Comparison of ENCODE assay signal across 10 mouse cellular contexts in the genomic region with DNA sequence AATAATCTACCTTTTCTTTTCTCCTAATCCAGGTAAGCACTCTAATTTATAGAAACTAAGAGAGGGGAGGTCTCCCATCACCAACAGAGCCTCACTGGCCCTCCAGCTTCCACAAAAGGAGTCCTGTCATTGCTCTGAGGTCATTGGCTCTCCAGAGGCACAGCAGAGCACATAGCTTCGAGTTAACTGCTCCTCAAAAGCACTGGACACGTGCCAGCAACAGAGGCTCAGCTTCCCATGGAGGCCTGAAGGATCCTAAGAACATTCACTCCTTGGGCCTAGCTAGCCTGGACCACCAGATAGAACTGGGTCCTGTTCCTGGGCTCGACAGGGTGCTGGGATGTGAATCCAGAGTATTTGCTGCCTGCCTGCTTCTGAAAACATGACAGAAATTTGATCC. TPM values are rescaled to one million over a fixed set of nuclear protein-coding genes. Genes with fewer than 3 reads are reported as not detected.
DNase-seq lines count a peak whose midpoint lies in the region; ATAC-seq and TF ChIP-seq lines count a peak whose summit lies in the region.
"Had no signal": no experiment of that assay in that cellular context is flagged by ENCODE, and none has a peak within 500 bp of the region (broad histone marks: within the 10 kb centered on the region; RNA-seq: fewer than 3 reads in every experiment).

No protein-coding gene starts in this region.

- peaks cover 45% of the 10 kb centered on the region for H3K4me1 ChIP-seq in neural tube, embryonic 15.5 days

- intact Hi-C loops in gastrocnemius, adult 2 months (cut with DNase I) = no loop called here
- intact Hi-C loops in heart, postnatal 14 days (cut with DNase I) = no loop called here

- no peak overlapping the region for H3K4me3 ChIP-seq in gastrocnemius, adult 2 months
- no peak overlapping the region for H3K4me3 ChIP-seq in neural tube, embryonic 15.5 days (replicated peaks)
- H3K4me3 ChIP-seq: embryonic facial prominence, embryonic 13.5 days had no signal

- H3K27ac ChIP-seq in gastrocnemius, adult 2 months = peak overlapping the region; percentile 2; the same call in 1 of the 2 replicates
- H3K27ac ChIP-seq in neural tube, embryonic 15.5 days (replicated peaks) = peak overlapping the region; percentile 45; the same call in 1 of the 2 replicates
- H3K27ac ChIP-seq: embryonic facial prominence, embryonic 13.5 days; liver, embryonic 14.5 days had no signal

- DNase-seq in gastrocnemius, adult 2 months = peak; percentile 57
- no peak for DNase-seq in gastrocnemius, postnatal 25 days
- peak; percentile 59 for DNase-seq in retina, postnatal 1 day
- DNase-seq in retina, embryonic 14.5 days (ENCODE audit: low spot score) = no peak
- DNase-seq in heart, postnatal 14 days = peak; percentile 48 to 51
- no peak for DNase-seq in urinary bladder, postnatal 10 days (ENCODE audit: low spot score)
- DNase-seq in frontal cortex, postnatal 25 days (ENCODE audit: low spot score in 2 of 2) = no peak

- no peak overlapping the region for H3K9ac ChIP-seq in neural tube, embryonic 15.5 days (replicated peaks)
- H3K9ac ChIP-seq: liver, embryonic 14.5 days had no signal

- no peak for ATAC-seq in neural tube, embryonic 15.5 days (ENCODE audit: low FRiP score)

- H3K4me2 ChIP-seq in neural tube, embryonic 15.5 days = no peak overlapping the region
- H3K4me2 ChIP-seq: embryonic facial prominence, embryonic 13.5 days had no signal

- H3K27me3 ChIP-seq in neural tube, embryonic 15.5 days (replicated peaks) = no peaks in the 10 kb centered on the region
- H3K27me3 ChIP-seq: embryonic facial prominence, embryonic 13.5 days had no signal

- 35% methylated on average over 3 of the region's 3 CpGs for WGBS in neural tube, embryonic 15.5 days

- no peaks in the 10 kb centered on the region for H3K9me3 ChIP-seq in neural tube, embryonic 15.5 days (replicated peaks)
- H3K9me3 ChIP-seq: embryonic facial prominence, embryonic 13.5 days had no signal

- TF ChIP-seq CTCF in gastrocnemius, adult 2 months (IDR thresholded peaks at IDR 0.05) = no peak

- H3K36me3 ChIP-seq in neural tube, embryonic 15.5 days = no peaks in the 10 kb centered on the region

RNA-seq across cellular contexts. Expression of gene Phf2, which starts 21.8 kb away (rescaled TPM):
- 10 to 100 TPM; 33.8 to 34.7 TPM for total RNA-seq in gastrocnemius, adult 2 months (2021)
- 10 to 100 TPM; 22.7 to 26.8 TPM for total RNA-seq in gastrocnemius, postnatal 25 days (2021)
- 10 to 100 TPM; 27.0 to 30.1 TPM for total RNA-seq in heart, postnatal 14 days (2021)
- polyA plus RNA-seq in neural tube, embryonic 15.5 days (2015; fragmentation: Nextera tagmentation; extraction: Ambion mirVana) = 6.3 and 6.6 TPM in 2 replicates

Comparison
In these comparisons a context has a peak if more than half of its experiments do, and no peak if none do; other contexts are left out.
1. DNase-seq: peak in gastrocnemius, adult 2 months (single experiment), retina, postnatal 1 day (single experiment) and heart, postnatal 14 days (2 of 2); none in gastrocnemius, postnatal 25 days (single experiment), retina, embryonic 14.5 days (single experiment), urinary bladder, postnatal 10 days (single experiment) and frontal cortex, postnatal 25 days (0 of 2).